Comparison of ENCODE assay signal across 12 mouse cellular contexts in the genomic region with DNA sequence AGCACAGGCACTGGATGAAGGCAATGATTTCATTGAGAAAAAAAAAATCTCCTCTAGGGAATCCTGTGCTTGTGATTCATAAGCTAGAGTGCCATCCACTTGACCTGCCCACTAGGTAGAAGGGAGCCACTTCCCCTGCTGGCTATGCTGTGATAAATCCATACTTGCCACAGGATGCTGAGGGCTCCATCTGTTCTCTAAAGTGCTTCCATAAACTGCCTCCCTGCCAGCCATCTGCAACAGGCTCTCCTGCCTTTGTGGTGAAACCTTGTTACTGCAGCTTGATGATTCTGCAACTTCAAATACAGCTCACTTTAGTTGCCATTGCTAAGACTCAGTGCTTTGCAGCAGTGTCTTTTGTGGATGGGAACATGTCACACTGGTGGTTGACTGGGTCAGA.
DNase-seq lines count a peak whose midpoint lies in the region; ATAC-seq and TF ChIP-seq lines count a peak whose summit lies in the region.
"Had no signal": no experiment of that assay in that cellular context is flagged by ENCODE, and none has a peak within 500 bp of the region (broad histone marks: within the 10 kb centered on the region; RNA-seq: fewer than 3 reads in every experiment).

No protein-coding gene starts in this region.

- no peak for ATAC-seq in heart, postnatal 0 days (ENCODE audit: insufficient read depth, low read depth)
- ATAC-seq in midbrain, postnatal 0 days (ENCODE audit: low FRiP score) = no peak
- no peak for ATAC-seq in midbrain, embryonic 14.5 days (ENCODE audit: low FRiP score, low TSS enrichment)
- ATAC-seq in common myeloid progenitor, adult 5-6 weeks (replicated peaks; ENCODE audit: low read depth, poor library complexity, severe bottlenecking) = peak; percentile 81
- ATAC-seq in stomach, postnatal 0 days (ENCODE audit: low FRiP score, low TSS enrichment) = no peak

- no peak overlapping the region for H3K4me2 ChIP-seq in heart, postnatal 0 days (ENCODE audit: low read depth, low read length)
- H3K4me2 ChIP-seq in midbrain, postnatal 0 days (ENCODE audit: low read depth, low read length, poor library complexity, severe bottlenecking) = no peak overlapping the region
- no peak overlapping the region for H3K4me2 ChIP-seq in midbrain, embryonic 14.5 days (ENCODE audit: low read length)
- H3K4me2 ChIP-seq in stomach, postnatal 0 days (replicated peaks; ENCODE audit: low read depth) = no peak overlapping the region
- H3K4me2 ChIP-seq: hindbrain, embryonic 15.5 days had no signal

- no peak overlapping the region for H3K27ac ChIP-seq in heart, postnatal 0 days (ENCODE audit: low read depth)
- no peak overlapping the region for H3K27ac ChIP-seq in midbrain, postnatal 0 days (ENCODE audit: low read depth, low read length)
- H3K27ac ChIP-seq in midbrain, embryonic 14.5 days (replicated peaks; ENCODE audit: low read depth, low read length) = no peak overlapping the region
- H3K27ac ChIP-seq in stomach, postnatal 0 days (replicated peaks) = no peak overlapping the region
- no peak overlapping the region for H3K27ac ChIP-seq in heart, embryonic 10.5 days
- H3K27ac ChIP-seq: hindbrain, embryonic 15.5 days had no signal

- peak; percentile 10 for DNase-seq in heart, postnatal 0 days (ENCODE audit: low spot score)
- no peak for DNase-seq in heart, adult 18-20 months
- peak; percentile 36 for DNase-seq in midbrain, postnatal 0 days (ENCODE audit: low spot score)
- no peak for DNase-seq in midbrain, embryonic 14.5 days
- no peak for DNase-seq in stomach, postnatal 0 days (ENCODE audit: low spot score)
- no peak for DNase-seq in heart, embryonic 10.5 days (ENCODE audit: low spot score)
- DNase-seq in heart, postnatal 36 days = no peak
- DNase-seq: adrenal gland, adult 2 months; lung, postnatal 10 days had no signal

- no peak for TF ChIP-seq EP300 in heart, postnatal 0 days (IDR thresholded peaks at IDR 0.05; ENCODE audit: low read depth)
- TF ChIP-seq EP300 in stomach, postnatal 0 days (optimal IDR thresholded peaks at IDR 0.05) = no peak

- no peaks in the 10 kb centered on the region for H3K36me3 ChIP-seq in heart, postnatal 0 days (replicated peaks; ENCODE audit: control insufficient read depth, insufficient read depth, low read length)
- H3K36me3 ChIP-seq in midbrain, postnatal 0 days (ENCODE audit: insufficient read depth, low read length) = no peaks in the 10 kb centered on the region
- H3K36me3 ChIP-seq in midbrain, embryonic 14.5 days (ENCODE audit: control insufficient read depth, insufficient read depth, low read length) = no peaks in the 10 kb centered on the region
- no peaks in the 10 kb centered on the region for H3K36me3 ChIP-seq in stomach, postnatal 0 days (ENCODE audit: control insufficient read depth, insufficient read depth, low read length)
- H3K36me3 ChIP-seq in heart, embryonic 10.5 days = no peaks in the 10 kb centered on the region
- H3K36me3 ChIP-seq: hindbrain, embryonic 15.5 days had no signal

- no peaks in the 10 kb centered on the region for H3K27me3 ChIP-seq in heart, postnatal 0 days (ENCODE audit: control insufficient read depth, insufficient read depth, low read length)
- H3K27me3 ChIP-seq in midbrain, postnatal 0 days (ENCODE audit: insufficient read depth, low read length) = no peaks in the 10 kb centered on the region
- H3K27me3 ChIP-seq in midbrain, embryonic 14.5 days (ENCODE audit: control insufficient read depth, insufficient read depth, low read length) = no peaks in the 10 kb centered on the region
- no peaks in the 10 kb centered on the region for H3K27me3 ChIP-seq in stomach, postnatal 0 days (ENCODE audit: control insufficient read depth, insufficient read depth, low read length)
- no peaks in the 10 kb centered on the region for H3K27me3 ChIP-seq in heart, embryonic 10.5 days (ENCODE audit: insufficient read depth, poor library complexity, severe bottlenecking)
- H3K27me3 ChIP-seq: CH12.LX; hindbrain, embryonic 15.5 days had no signal

- no peak overlapping the region for H3K4me3 ChIP-seq in heart, postnatal 0 days (ENCODE audit: low read depth, low read length)
- H3K4me3 ChIP-seq in midbrain, postnatal 0 days (ENCODE audit: low read depth, low read length) = no peak overlapping the region
- H3K4me3 ChIP-seq in midbrain, embryonic 14.5 days (replicated peaks; ENCODE audit: low read depth, low read length) = no peak overlapping the region
- H3K4me3 ChIP-seq in stomach, postnatal 0 days (ENCODE audit: low read depth, low read length) = no peak overlapping the region
- H3K4me3 ChIP-seq in heart, embryonic 10.5 days = no peak overlapping the region
- H3K4me3 ChIP-seq: hindbrain, embryonic 15.5 days had no signal

- peak; percentile 24 for TF ChIP-seq CTCF in heart, postnatal 0 days (IDR thresholded peaks at IDR 0.05; ENCODE audit: low read depth)
- 0 out of 2 replicates have a peak, but pooled peaks have one; percentile 3 for TF ChIP-seq CTCF in midbrain, postnatal 0 days (IDR thresholded peaks at IDR 0.05)
- peak; percentile 32 for TF ChIP-seq CTCF in stomach, postnatal 0 days (IDR thresholded peaks at IDR 0.05; ENCODE audit: low read depth)

- no peak overlapping the region for H3K9ac ChIP-seq in heart, postnatal 0 days (replicated peaks; ENCODE audit: low read depth, low read length)
- H3K9ac ChIP-seq in midbrain, postnatal 0 days (replicated peaks; ENCODE audit: low read length, poor library complexity, severe bottlenecking) = no peak overlapping the region
- H3K9ac ChIP-seq in midbrain, embryonic 14.5 days (replicated peaks; ENCODE audit: low read length) = no peak overlapping the region
- H3K9ac ChIP-seq in stomach, postnatal 0 days (ENCODE audit: low read length) = no peak overlapping the region
- H3K9ac ChIP-seq: hindbrain, embryonic 15.5 days had no signal

- intact Hi-C loops in heart, postnatal 36 days (cut with DNase I) = no loop called here

- H3K9me3 ChIP-seq in heart, postnatal 0 days (replicated peaks; ENCODE audit: control insufficient read depth, low read length) = no peaks in the 10 kb centered on the region
- no peaks in the 10 kb centered on the region for H3K9me3 ChIP-seq in midbrain, postnatal 0 days (ENCODE audit: low read length)
- H3K9me3 ChIP-seq in midbrain, embryonic 14.5 days (ENCODE audit: control insufficient read depth, low read length) = no peaks in the 10 kb centered on the region
- H3K9me3 ChIP-seq in stomach, postnatal 0 days (ENCODE audit: control insufficient read depth, low read length) = no peaks in the 10 kb centered on the region
- H3K9me3 ChIP-seq in heart, embryonic 10.5 days = no peaks in the 10 kb centered on the region
- H3K9me3 ChIP-seq: hindbrain, embryonic 15.5 days had no signal

- H3K4me1 ChIP-seq in heart, postnatal 0 days (ENCODE audit: control insufficient read depth, insufficient read depth) = no peaks in the 10 kb centered on the region; the same call in 1 of the 2 replicates
- H3K4me1 ChIP-seq in midbrain, postnatal 0 days (ENCODE audit: insufficient read depth, low read length) = no peaks in the 10 kb centered on the region
- H3K4me1 ChIP-seq in midbrain, embryonic 14.5 days (ENCODE audit: control insufficient read depth, insufficient read depth, low read length) = no peaks in the 10 kb centered on the region
- H3K4me1 ChIP-seq in stomach, postnatal 0 days (replicated peaks; ENCODE audit: control insufficient read depth, insufficient read depth) = 0 out of 2 replicates have a peak, but pooled peaks cover 2% of the 10 kb centered on the region
- H3K4me1 ChIP-seq in heart, embryonic 10.5 days = peaks cover 24% of the 10 kb centered on the region
- H3K4me1 ChIP-seq: hindbrain, embryonic 15.5 days had no signal

Comparison
In these comparisons a context has a peak if more than half of its experiments do, and no peak if none do; other contexts are left out.
1. DNase-seq: peak in heart, postnatal 0 days (single experiment) and midbrain, postnatal 0 days (single experiment); none in heart, adult 18-20 months (0 of 2), midbrain, embryonic 14.5 days (single experiment), stomach, postnatal 0 days (single experiment), heart, embryonic 10.5 days (single experiment) and heart, postnatal 36 days (0 of 2).
2. Peak in every context shown above with its lines, with median percentiles within 50 percentile points of each other: CTCF ChIP-seq.